Mouse (Mus musculus) heart, embryonic 11.5 days (tissue): Measurements from ENCODE around the gene Hgf. TPM values are rescaled to one million over a fixed set of nuclear protein-coding genes. Genes with fewer than 3 reads are reported as not detected.

Experiments used
- ATAC-seq: fragments of 200-750 bp; cut with Nextera tagmentation; replicated peaks from 2 replicates; pipeline ENCODE4 v1.8.0; 2017; ENCODE audit warnings: moderate library complexity; ENCODE audit not compliant: insufficient number of reproducible peaks, low FRiP score, low TSS enrichment
- H3K27ac ChIP-seq: fragments of 300-500 bp; sonication (generic); 2 replicates; pipeline ENCODE4 v1.5.1; 2014; ENCODE audit warnings: mild to moderate bottlenecking, low read depth, low read length
- H3K27me3 ChIP-seq: fragments of 300-500 bp; sonication (generic); 2 replicates; pipeline ENCODE4 v1.6.1; 2014; ENCODE audit warnings: mild to moderate bottlenecking, low read length, mixed read lengths; ENCODE audit not compliant: control insufficient read depth, insufficient read depth
- H3K36me3 ChIP-seq: fragments of 300-500 bp; sonication (generic); 2 replicates; pipeline ENCODE4 v1.6.1; 2014; ENCODE audit warnings: mild to moderate bottlenecking, low read length, moderate library complexity, mixed read lengths; ENCODE audit not compliant: control insufficient read depth, insufficient read depth
- H3K4me1 ChIP-seq: fragments of 300-500 bp; sonication (generic); 2 replicates; pipeline ENCODE4 v1.6.1; 2014; ENCODE audit warnings: low read length; ENCODE audit not compliant: control insufficient read depth, insufficient read depth
- H3K4me2 ChIP-seq: fragments of 300-500 bp; sonication (generic); 2 replicates; pipeline ENCODE4 v1.6.1; 2014; ENCODE audit warnings: mild to moderate bottlenecking, moderate library complexity
- H3K4me3 ChIP-seq: fragments of 300-500 bp; sonication (generic); 2 replicates; pipeline ENCODE4 v1.5.1; 2014; ENCODE audit warnings: low read depth, low read length
- H3K9ac ChIP-seq: fragments of 300-500 bp; sonication (generic); 2 replicates; pipeline ENCODE4 v1.6.1; 2014; ENCODE audit warnings: mild to moderate bottlenecking, low read depth, low read length, moderate library complexity
- H3K9me3 ChIP-seq: fragments of 300-500 bp; sonication (generic); replicated peaks from 2 replicates; pipeline ENCODE4 v1.6.1; 2016; ENCODE audit warnings: low read length; ENCODE audit not compliant: control insufficient read depth
- WGBS: fragments of 180-500 bp; shearing (Covaris S2); extraction: QIAGEN DNeasy Blood & Tissue Kit; methylation state at CpG from one replicate; pipeline ENCODE4 v1.1.7; 2014; ENCODE audit not compliant: insufficient replicate concordance; 5-methylcytosine and 5-hydroxymethylcytosine counted together
- polyA plus RNA-seq: library from polyadenylated mRNA; unstranded; fragments of >200 nt; fragmentation: Nextera tagmentation; extraction: Ambion mirVana; gene quantifications from 2 replicates; pipeline ENCODE4 v1.2.1, GENCODE M21; 2014

Hgf gene
- polyA plus RNA-seq, 1 experiment from 2014 or later: 2.5 TPM

GRCm38 (mm10) chr5:16654022-16654421, 100.7 kb downstream of the Hgf start:
- 2% methylated on average over 7 of the region's 7 CpGs for WGBS
- Histone ChIP-seq H3K36me3 (no peaks in the 10 kb centered on the region), H3K9ac (no peak overlapping the region), H3K4me1 (no peaks in the 10 kb centered on the region), H3K27ac (no peak overlapping the region), H3K4me2 (no peak overlapping the region), H3K27me3 (no peaks in the 10 kb centered on the region), H3K9me3 (no peaks in the 10 kb centered on the region), H3K4me3 (no peak overlapping the region)
- no peak for ATAC-seq

Other genes starting within 250 kb of the Hgf start
- gene Gm28710, start 238.3 kb downstream of the Hgf start, polyA plus RNA-seq: not detected in 2 replicates